Mouse (Mus musculus) testis, postnatal 14 days (tissue): ENCODE measurements around the gene Pnpla5.
"Not testable (repeated sequence)": the region's sequence is repeated elsewhere in the genome, so short reads cannot be mapped to it uniquely, and the experiment has no call there.

Experiments
- DNase-seq: peaks from one replicate; pipeline ENCODE4 v3.0.0; 2021; ENCODE audit warnings: low spot score

The Pnpla5 gene

GRCm38 (mm10) chr15:84116466-84116865, 6.5 kb downstream of the Pnpla5 start:
- no peak for DNase-seq

DNA sequence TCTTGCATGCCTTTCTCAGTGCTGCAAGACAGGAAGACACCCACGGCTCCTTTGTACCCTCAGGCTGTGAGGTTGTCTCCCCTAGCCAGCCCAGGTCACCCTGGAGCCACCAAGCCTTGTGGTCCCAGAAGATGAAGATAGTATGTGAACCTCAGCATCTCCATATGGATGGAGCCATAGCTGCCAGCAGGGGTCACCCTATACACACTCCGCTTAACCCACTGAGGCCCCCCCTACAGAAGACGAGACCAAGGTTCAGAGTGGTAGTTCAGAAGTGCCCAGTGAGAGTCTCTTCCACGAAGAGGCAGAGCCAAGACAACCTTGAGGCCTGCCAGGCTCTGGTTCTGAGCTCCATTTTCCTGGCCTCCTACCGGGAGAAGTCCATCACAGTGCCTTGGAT, 7.2 kb downstream of the Pnpla5 start:
- no peak for DNase-seq

DNA sequence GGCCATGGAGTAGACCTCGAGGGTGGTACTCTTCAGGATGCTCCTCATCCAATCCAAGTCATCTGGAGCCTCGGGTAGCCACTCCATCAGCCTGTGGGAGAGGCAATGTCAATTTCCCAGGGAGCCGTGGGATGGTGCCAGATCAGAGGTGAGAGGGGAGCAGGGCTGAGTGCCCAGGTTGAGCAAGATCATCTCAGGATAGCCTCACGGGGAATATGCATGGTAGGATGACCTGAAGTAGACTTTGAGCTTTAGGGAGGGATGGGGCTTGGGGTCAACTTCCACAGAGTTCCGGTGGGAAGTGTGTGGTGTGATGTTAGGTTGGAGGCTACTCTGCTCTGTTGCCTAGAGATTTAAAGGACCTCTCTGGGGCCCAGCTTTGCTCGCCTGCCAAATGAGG, 9.1 kb downstream of the Pnpla5 start:
- DNase-seq = no peak

DNA sequence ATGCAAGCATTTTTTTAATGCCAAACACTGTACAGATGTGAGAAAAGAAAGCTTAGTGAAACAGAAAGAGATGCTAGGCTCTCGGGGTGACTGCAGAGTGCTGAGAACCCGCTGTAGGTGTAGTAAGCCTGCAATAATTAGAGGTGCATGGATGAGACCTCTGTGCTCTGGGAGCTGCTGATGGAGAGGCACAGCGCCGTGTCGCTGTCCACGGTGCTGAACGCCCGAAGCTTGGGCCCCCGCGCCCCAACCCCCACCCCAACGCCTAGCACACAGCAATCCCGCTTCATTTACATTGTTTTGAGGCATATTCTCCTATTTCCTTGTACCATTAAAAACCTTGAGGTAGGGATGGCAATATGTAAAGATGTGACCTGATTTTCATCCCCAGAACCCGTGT, 14.1 kb downstream of the Pnpla5 start:
- no peak for DNase-seq

- no peak for DNase-seq
Measured at GRCm38 (mm10) chr15:84105924-84106500, 17.0 kb downstream of the Pnpla5 start.

GRCm38 (mm10) chr15:84105105-84105923, 17.7 kb downstream of the Pnpla5 start, which contains the start of gene Sult4a1:
TSS of gene Sult4a1 (minus strand) at chr15:84105754.
- DNase-seq = peak; percentile 21

DNA sequence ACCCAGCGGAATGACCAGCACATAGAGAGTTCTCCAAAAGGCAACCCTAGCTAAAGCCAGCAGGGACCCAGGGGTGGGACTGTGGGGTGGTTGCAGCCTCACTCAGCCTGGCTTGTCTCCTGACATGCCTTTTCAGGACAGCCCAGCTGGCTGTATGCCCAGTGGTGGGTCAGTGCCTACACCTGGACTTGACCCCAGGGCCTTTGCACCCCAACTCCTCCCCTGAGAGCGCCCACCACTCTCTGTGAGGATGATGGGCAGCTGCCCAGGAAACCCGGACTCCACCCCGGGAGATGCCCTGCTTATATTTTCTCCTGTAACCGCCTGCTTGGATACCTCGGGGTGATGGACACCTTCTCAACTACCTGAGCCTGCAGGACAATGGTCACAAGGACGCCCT, 18.3 kb downstream of the Pnpla5 start:
- no peak for DNase-seq

GRCm38 (mm10) chr15:84097536-84097935, 25.4 kb downstream of the Pnpla5 start:
- not testable (repeated sequence) for DNase-seq

GRCm38 (mm10) chr15:84096051-84096450, 26.9 kb downstream of the Pnpla5 start:
- no peak for DNase-seq

DNA sequence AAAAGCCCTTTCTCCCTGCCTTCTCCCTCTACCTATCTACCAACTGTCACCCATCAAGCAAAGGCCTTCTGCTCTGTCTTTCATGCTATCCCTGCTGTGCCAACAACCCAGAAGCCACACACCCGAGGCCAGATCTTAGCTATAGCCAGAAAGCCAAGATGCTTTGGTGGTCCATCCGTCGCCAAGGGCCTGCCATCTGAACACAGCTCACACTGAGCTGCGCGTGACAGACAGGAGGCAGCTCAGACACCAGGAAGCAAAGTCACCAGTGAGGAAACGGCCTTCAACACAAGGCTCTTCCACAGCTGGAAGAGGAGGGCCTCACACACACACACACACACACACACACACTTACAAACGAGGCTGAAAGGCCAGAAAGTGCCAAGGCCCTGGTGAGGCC, 28.1 kb downstream of the Pnpla5 start:
- no peak for DNase-seq

- DNase-seq = no peak
Measured at GRCm38 (mm10) chr15:84086775-84087174, 36.2 kb downstream of the Pnpla5 start.

DNA sequence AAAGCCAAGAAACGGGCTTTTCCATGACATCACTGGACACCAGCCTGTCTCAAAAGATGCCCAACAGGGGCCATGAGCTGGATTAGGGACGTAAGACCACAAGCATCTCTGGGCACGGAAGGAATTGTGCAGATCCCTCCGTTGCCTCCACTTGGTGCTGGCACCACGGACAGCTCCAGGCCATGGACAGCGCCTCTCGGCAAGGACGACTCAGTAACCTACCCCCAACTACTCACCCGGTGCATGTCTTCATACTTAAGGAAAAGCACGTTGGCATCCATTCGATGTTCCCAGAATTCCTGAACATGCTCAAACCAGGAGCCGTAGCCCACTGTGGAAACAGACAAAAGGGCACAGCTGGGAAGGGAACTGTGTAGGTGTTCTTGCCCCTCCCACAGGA, 36.6 kb downstream of the Pnpla5 start:
- DNase-seq = no peak

- no peak for DNase-seq
Measured at GRCm38 (mm10) chr15:84080069-84080468, 42.9 kb downstream of the Pnpla5 start.

DNA sequence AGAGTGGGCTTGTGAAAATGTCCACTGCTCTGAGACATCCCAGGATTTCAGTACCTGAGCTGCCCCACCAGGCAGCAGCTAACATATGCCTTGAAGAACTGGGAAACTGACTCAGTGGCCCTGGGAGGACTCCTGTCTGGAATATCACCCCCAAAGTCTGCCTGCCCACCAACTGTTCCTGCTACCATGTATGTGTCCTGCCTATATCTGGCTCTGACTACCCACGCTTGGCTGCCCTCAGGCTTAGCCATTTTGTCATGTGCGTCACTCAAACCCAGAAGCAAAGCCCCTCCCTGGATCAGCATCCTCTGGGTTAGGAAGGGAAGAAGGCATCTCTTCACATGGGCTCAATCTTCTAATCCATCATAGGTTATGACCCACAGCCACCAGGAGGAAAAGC, 43.5 kb downstream of the Pnpla5 start:
- DNase-seq = no peak

- DNase-seq = no peak
Measured at GRCm38 (mm10) chr15:84078667-84079066, 44.3 kb downstream of the Pnpla5 start.

DNA sequence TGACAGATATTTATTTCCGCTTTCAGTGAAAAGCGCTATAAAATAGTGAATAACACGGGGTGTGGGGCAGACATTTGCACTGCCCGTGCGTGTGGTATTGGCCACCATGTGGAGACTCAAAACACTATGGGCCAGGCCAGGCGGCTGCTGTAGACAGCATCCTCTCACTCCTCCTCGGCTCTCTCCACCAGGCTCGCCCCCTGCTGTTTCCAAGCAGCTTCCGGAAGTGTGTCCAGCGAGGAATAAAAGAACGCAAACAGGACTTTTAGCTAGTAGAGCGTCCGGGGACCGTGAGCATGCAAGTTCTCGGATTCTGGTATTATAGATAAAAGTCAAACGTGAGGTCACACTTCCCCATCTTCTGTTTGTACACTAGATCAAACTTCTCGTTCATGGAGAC, 45.8 kb downstream of the Pnpla5 start:
- DNase-seq = no peak

GRCm38 (mm10) chr15:84074705-84075185, 48.2 kb downstream of the Pnpla5 start:
- peak; percentile 50 for DNase-seq

- DNase-seq = peak; percentile 50
Measured at GRCm38 (mm10) chr15:84073911-84074704, 48.9 kb downstream of the Pnpla5 start.

DNA sequence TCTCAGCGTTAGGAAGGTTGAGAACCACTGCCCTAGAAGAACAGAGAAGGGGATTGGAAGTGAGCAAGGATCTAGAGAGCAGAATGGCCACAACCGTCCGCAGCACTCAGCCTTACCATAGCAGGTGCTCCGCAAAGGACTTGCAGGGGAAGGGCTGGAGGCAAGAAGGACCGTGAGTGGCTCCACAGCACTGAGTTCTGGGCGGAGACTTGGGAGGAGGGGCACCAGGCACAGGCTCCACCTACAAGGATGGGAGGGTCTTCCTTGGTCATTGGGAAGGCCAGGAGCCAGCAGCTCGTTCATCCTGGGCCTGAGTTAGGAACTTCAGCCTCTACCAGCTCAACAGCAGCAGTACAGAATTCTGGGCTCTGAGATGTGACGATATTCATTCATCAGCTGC, 49.9 kb downstream of the Pnpla5 start:
- DNase-seq = no peak

GRCm38 (mm10) chr15:84072226-84072625, 50.7 kb downstream of the Pnpla5 start:
- DNase-seq = no peak

DNA sequence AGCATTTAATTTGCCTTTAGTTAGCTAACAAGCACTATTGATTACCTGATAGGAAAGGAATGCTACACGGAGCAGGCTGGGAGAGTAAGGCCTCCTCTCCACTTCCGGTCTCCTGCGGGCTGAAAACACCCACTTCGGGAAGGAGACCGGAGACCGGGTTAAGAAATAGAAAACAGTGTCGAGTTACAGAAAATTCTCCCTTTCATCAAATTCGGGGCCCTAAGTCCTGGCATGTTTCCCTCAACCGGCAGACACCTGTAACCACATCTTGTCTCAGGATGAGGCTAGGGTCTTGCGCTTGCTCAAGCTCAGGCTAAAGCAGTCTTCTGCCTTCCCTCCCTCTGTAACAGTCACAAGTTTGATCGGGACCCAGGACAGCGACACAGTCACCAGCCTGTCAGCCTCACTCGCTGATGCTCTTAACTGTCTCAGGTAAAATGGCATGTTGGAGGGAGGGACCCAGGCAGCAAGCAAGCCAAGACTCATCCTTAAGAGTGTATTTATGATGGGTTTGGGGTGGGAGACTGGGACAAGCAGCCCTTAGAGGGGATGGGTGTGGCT, 52.8 kb downstream of the Pnpla5 start:
- no peak for DNase-seq

DNA sequence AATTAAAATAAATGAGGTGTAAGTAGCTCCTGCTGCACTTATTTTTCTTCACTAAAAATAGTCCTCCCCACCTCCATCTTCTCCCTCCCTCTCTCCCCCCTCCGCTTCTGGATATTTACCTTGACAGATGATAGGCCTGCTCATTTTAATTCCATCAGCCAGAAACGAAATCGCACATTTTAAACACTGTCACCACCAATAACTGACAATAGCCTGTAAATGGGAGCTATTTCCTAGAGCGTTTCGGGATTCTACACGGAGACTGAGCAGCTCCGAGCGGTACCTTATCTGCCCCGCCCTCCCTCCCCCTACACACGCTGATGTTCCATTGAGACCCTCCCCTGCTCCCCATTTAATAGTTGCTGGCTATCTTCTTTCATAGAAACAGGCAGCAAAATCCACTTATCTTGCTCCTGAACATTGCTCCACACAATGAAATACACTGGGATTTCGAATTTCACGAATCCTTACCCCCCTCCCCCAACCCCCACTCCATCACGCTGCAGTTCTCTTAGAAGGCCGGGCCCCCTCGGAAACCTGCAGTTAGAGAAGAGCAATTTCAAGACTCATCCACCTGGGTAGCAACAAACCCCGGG, 53.4 kb downstream of the Pnpla5 start:
- DNase-seq = no peak
